Mouse (Mus musculus) spleen, adult 18-20 months (tissue): ENCODE results near the gene Kif16b.

Experiments used
- DNase-seq, 2 experiments: peaks; one replicate each; pipeline ENCODE4 v3.0.0; 2022; ENCODE audit warnings: mixed read lengths in 2 of 2

The Kif16b gene

GRCm38 (mm10) chr2:142900862-142901805 is at the start of gene Kif16b:
Kif16b (minus strand) TSS chr2:142901531.
- peak; percentile 93 for DNase-seq

- DNase-seq = no peak
Measured at GRCm38 (mm10) chr2:142940899-142941642, 39.7 kb upstream of the Kif16b start.

- DNase-seq = no peak
Measured at GRCm38 (mm10) chr2:142930445-142930844, 29.1 kb upstream of the Kif16b start.

GRCm38 (mm10) chr2:142929226-142930112 is 28.1 kb upstream of the Kif16b start:
- DNase-seq = no peak

DNA sequence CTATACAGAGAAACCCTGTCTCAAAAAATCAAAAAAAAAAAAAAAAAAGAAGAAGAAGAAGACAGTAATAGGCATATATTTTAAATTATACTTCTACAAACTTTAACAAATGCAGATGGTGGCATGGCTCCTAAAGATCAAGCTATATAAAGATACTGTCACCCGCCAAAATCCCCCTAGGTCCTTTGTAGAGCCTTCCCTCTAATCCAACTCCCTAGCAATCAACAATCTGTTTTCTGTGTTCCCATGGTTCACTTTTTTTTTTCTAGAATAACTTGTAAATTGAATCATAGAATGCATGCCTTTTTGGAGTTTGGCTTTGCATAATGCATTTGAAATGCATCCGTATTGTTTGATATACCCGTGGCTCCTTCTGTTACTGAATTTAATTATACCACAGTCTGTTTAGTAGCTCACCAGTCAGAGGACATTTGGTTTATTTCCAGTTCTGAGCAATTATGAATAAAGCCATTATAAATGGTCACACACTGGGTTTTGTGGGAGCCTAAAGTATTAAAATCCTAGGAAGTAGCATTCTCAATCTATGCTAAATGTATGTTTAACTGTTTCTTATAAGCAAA is 9.6 kb upstream of the Kif16b start:
- no peak for DNase-seq

GRCm38 (mm10) chr2:142909213-142909612 is 7.9 kb upstream of the Kif16b start:
- DNase-seq = no peak

- DNase-seq = no peak
Measured at GRCm38 (mm10) chr2:142907056-142907455, 5.7 kb upstream of the Kif16b start.

DNA sequence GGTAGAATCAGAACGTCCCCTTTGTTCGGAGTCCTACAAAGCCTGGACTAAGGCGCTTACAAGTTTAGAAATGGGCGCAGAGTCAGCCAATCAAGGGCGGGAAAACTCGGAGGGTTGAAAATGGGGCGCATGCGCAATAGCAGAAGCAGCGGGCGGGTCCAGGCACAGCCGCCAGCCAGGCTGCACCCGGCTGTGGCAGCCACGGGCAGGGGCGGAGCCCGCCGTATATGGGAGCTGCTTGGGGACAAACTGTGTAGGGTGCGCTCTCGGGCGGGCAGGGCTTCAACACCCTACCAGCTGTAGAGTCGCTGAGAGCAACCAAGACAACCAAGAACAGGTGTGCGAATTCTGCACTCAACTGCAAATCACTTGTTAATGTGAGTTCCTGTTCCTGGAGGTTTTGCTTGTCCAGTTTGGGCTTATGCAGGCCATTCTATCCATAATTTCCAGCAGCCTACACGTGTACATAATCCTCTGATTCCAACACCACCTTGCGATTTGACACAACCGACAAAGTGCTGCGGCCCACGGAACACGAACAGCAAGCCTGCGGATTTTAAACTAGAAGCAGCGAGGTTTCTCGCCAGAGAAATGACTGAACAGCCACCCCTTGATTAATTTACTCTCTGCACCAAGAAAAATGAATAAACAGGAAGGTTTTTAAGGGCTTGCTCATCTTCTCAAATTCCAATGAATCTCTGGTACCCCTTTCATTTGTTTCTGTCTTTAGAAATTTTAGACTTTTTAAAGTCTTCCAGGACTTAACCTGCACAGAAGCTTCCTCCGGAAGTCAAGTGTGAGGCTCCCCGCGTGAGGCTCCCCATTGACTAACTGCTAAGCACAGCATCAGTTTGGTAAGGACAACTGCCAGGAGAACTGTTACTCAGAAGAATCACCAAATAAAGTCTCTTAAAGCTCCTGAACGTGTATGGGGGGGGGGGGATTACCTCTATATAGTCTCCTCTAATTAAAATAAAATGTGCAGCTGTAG is 1.9 kb upstream of the Kif16b start:
- DNase-seq = peak; percentile 91 to 92

GRCm38 (mm10) chr2:142900120-142900861 is 1.0 kb downstream of the Kif16b start:
- DNase-seq = no peak

GRCm38 (mm10) chr2:142893780-142894179 is 7.6 kb downstream of the Kif16b start:
- DNase-seq = no peak

DNA sequence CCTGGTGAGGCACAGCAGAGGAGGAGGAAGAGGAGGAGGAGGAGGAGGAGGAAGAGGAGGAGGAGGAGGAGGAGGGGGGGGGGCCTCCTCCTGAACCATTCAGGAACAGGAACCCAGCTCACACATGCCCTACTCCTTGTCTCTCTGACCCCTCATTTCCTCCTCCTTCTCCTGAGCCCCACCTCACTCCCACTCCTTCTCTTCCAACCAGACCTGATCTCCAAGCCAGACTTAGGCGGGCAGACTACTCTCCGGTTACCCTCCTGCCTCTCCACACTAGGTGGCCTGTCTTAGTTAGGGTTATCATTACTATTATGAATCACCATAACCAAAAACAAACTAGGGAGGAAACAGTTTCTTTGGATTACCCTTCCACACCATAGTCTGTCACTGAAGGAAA is 10.0 kb downstream of the Kif16b start:
- DNase-seq = no peak

- no peak for DNase-seq
Measured at GRCm38 (mm10) chr2:142884456-142884855, 16.9 kb downstream of the Kif16b start.

DNA sequence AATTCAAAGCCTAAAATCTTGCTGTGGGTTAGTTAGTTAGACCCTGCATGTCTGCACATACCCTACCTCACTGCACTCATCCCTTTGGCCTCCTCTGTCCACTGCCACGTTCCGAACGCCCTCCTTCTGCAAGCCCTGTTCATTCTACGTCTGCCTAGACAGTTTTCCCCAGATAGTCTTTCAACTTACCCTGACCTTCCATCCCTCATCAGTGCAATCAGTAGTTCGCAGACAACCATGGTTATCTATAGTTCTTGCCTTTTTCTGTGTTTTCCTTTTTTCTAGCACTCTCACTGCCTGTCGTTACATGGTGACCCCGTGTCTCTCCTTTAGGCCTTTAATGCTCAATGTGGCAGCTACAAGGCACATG is 17.7 kb downstream of the Kif16b start:
- no peak for DNase-seq

- no peak for DNase-seq
Measured at GRCm38 (mm10) chr2:142882871-142883624, 18.3 kb downstream of the Kif16b start.

DNA sequence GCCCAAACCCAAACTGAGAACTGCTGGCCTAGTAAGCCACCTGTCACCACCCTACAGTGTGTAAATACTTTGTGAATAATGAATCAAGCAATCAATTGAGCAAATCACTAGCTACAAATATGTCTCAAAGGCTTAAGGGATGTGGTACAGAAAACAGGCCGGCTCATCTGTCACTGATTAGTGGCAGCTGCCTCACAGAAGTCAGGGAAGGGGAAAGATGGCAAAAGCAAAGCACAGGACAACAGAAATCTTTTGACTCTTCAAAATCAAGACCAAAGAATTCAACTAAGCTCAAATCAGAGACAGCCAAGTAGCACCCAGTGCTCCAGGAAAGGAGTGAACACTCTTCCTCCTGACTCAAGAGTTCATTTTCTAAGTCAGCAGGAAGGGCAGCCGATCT is 18.9 kb downstream of the Kif16b start:
- no peak for DNase-seq

DNA sequence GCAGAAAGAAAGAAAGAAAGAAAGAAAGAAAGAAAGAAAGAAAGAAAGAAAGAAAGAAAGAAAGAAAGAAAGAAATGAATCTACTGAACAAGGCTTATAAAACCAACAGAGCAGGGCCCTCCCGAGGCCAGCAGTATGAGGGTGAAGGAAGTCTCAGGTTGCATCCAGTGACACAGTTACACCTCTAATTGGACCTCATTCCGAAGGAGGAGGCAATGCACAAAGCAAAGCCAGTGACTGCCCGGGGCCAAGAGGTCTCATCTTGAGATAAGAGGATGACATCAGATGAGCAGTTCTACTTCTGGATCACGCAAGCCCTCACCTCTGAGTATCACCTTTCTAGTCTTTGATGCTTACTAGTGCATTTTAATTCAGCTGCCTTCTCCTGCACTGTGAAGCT is 20.2 kb downstream of the Kif16b start:
- DNase-seq = no peak

DNA sequence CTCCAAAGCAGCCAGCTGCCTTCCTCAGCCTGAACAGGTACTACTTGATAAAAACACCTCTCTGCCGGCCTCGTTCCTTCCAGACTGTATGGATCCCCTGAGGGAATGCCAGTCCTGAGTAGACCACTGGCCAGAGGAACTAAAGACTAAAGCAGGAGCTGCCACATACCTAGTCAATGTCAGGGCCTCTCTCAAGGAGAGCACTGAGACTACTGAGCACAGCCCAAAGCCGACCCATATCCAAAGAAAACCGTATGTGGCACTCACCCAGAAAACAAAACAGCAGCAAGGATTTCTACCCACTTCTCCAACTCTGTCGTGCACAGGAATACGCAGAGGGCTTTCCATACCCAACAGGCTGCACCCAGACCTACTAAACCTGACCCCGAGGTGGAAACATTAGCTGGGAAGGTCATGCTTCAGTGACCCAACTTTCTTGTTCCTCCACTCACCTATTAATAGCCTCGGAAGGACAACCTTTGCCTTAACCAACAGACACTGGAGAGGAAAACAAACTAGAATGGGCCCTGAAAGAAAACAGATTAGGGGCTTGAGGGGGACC is 22.0 kb downstream of the Kif16b start:
- no peak for DNase-seq

DNA sequence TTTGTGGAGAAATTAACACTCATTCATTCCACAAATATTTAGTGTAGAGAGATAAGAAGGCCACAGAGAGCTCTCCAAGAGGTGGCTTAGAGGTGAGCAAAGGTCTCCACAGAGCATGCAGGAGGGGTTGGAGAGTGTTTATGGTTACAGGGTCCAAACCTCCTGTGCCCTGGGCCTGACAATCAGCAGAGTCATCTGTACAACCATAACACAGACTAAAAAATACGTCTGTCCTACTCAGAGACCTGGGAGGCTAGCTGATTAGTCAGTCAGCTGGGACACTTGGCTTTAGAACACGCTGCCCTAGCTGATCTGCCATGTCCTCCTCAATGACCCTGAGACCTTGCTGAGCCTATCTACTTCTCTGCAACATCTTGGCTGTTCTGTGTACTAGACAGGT is 24.7 kb downstream of the Kif16b start:
- no peak for DNase-seq

GRCm38 (mm10) chr2:142875936-142876335 is 25.4 kb downstream of the Kif16b start:
- DNase-seq = no peak
